Mouse (Mus musculus) neural tube, embryonic 11.5 days (tissue): ENCODE measurements around the gene Cpn1. TPM values are rescaled to one million over a fixed set of nuclear protein-coding genes. Genes with fewer than 3 reads are reported as not detected.

Experiments
- ATAC-seq: fragments of 200-750 bp; cut with Nextera tagmentation; 2 replicates; pipeline ENCODE4 v1.8.0; 2017; ENCODE audit warnings: moderate number of reproducible peaks, mild to moderate bottlenecking, moderate TSS enrichment, moderate library complexity; ENCODE audit not compliant: insufficient read depth, low FRiP score, low TSS enrichment
- DNase-seq: peaks from one replicate; pipeline ENCODE4 v3.0.0-alpha.2; 2015; ENCODE audit warnings: low spot score
- H3K27ac ChIP-seq: fragments of 300-500 bp; sonication (generic); 2 replicates; pipeline ENCODE4 v1.5.1; 2014; ENCODE audit warnings: low read depth, mild to moderate bottlenecking, low read length
- H3K27me3 ChIP-seq: fragments of 300-500 bp; sonication (generic); 2 replicates; pipeline ENCODE4 v1.6.1; 2014; ENCODE audit warnings: mild to moderate bottlenecking, low read length, mixed read lengths; ENCODE audit not compliant: control insufficient read depth, insufficient read depth
- H3K36me3 ChIP-seq: fragments of 300-500 bp; sonication (generic); 2 replicates; pipeline ENCODE4 v1.6.1; 2014; ENCODE audit warnings: mild to moderate bottlenecking, low read length, moderate library complexity, mixed read lengths; ENCODE audit not compliant: control insufficient read depth, insufficient read depth
- H3K4me1 ChIP-seq: fragments of 300-500 bp; sonication (generic); 2 replicates; pipeline ENCODE4 v1.6.1; 2014; ENCODE audit warnings: low read length, mixed read lengths; ENCODE audit not compliant: control insufficient read depth, insufficient read depth
- H3K4me2 ChIP-seq: fragments of 300-500 bp; sonication (generic); 2 replicates; pipeline ENCODE4 v1.6.1; 2014; ENCODE audit warnings: low read depth, mild to moderate bottlenecking, moderate library complexity
- H3K4me3 ChIP-seq: fragments of 300-500 bp; sonication (generic); 2 replicates; pipeline ENCODE4 v1.5.1; 2014; ENCODE audit warnings: low read depth, low read length
- H3K9ac ChIP-seq: fragments of 300-500 bp; sonication (generic); 2 replicates; pipeline ENCODE4 v1.6.1; 2014; ENCODE audit warnings: mild to moderate bottlenecking, low read length
- H3K9me3 ChIP-seq: fragments of 300-500 bp; sonication (generic); 2 replicates; pipeline ENCODE4 v1.6.1; 2016; ENCODE audit warnings: low read length; ENCODE audit not compliant: control insufficient read depth
- WGBS: fragments of 180-500 bp; shearing (Covaris S2); extraction: QIAGEN DNeasy Blood & Tissue Kit; methylation state at CpG from one replicate; pipeline ENCODE4 v1.1.7; 2014; 5-methylcytosine and 5-hydroxymethylcytosine counted together
- polyA plus RNA-seq: library from polyadenylated mRNA; unstranded; fragments of >200 nt; fragmentation: Nextera tagmentation; extraction: Ambion mirVana; gene quantifications from 2 replicates; pipeline ENCODE4 v1.2.1, GENCODE M21; 2014

Gene Cpn1
- polyA plus RNA-seq, 1 experiment from 2014 or later, result 0.12 TPM

DNA sequence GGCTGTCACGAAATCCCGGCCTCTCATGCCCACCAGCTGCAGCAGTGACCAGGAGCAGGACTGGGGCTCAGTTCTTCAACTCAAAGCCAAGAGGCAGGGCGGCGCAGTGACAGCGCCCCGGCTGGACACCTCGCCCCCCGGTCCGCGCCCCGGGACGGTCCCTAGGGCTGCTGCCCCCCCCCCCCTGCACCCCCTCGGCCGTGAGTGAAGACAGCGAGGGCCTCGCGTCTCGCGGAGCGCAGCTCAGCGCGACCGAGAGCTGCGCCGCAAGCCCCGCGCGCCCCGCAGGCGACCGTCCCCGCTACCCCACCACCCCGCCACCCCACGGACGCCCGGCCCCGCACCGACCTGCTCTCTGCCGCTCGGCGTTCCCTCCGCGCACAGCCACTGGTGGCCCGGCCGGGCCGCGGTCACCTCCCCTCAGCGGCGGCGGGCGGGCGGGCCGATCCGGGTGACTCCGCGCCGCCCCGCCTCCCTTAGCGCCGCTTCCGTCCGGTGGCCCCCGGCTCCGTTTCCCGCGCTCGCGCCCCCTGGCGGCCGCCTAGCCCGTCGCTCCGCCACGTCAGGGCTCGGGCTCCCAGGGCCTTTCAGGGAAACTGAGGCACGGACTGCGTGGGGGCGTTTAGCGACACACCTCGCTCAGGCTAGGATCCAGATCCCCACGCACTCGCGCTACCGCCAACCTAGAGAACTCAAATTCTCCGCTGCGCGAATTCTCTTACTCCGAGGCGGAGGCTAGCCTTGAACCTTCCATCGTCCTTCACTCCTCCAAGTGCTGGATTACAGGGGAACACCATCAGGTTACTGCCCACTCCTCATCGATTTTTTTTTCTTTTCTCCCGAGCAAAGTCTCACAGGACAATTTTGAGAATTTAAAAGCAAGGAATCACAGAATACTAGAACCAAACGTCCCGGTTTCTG, 46.3 kb downstream of the Cpn1 start, which contains the start of gene Dnmbp:
Gene Dnmbp, minus strand, starts transcription at position 423 of the 921 bp plus-strand sequence.
- peak within 1 kb of the TSS; percentile 65 for H3K4me2 ChIP-seq
- DNase-seq (peak; percentile 86), ATAC-seq (peak; percentile 76)
- H3K9me3 ChIP-seq, result no peaks in the 10 kb centered on the region
- no peak within 1 kb of the TSS for H3K27ac ChIP-seq
- WGBS, result 7% methylated on average over 42 of the region's 94 CpGs
- peak within 1 kb of the TSS; percentile 74 for H3K4me3 ChIP-seq
- no peaks in the 10 kb centered on the region for H3K36me3 ChIP-seq
- H3K27me3 ChIP-seq, result no peaks in the 10 kb centered on the region
- H3K9ac ChIP-seq, result peak within 1 kb of the TSS; percentile 82
- H3K4me1 ChIP-seq, result peaks cover 5% of the 10 kb centered on the region; the same call in 1 of the 2 replicates

DNA sequence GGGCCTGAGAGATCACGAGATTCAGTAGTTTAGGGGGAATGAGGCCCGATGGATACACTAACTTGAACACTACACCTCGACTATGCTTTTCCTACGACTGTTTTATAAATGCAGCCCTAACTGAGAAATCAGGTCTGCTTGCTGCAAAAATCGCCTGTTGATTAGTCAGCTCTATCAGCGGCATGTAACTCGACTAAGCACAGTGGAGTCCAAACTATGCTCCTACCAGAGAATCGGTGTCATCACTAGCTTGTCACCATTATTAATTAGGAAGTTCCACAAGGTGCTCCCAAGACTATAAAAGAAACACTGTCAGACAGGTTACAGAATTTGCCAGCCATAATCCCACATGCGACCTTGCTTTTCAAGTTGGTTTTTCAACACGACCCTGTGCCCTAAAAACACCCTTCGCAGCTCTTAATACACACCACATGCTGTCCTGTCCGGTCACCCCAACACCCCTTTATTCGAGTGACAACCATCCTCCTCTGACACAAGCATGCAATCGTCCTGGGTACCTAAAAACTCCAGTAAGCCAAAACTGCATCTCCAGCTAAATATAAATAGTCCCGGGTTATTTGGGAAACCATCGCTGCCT, 47.1 kb downstream of the Cpn1 start:
- ATAC-seq, result no peak
- H3K9me3 ChIP-seq, result no peaks in the 10 kb centered on the region
- DNase-seq, result no peak
- peaks cover 5% of the 10 kb centered on the region; the same call in 1 of the 2 replicates for H3K4me1 ChIP-seq
- H3K36me3 ChIP-seq, result no peaks in the 10 kb centered on the region
- H3K27ac ChIP-seq, result no peak overlapping the region
- H3K4me2 ChIP-seq, result peak overlapping the region; percentile 65
- WGBS, result 35% methylated on average over 16 of the region's 16 CpGs
- H3K9ac ChIP-seq, result peak overlapping the region; percentile 82
- H3K27me3 ChIP-seq, result no peaks in the 10 kb centered on the region
- peak overlapping the region; percentile 74 for H3K4me3 ChIP-seq

DNA sequence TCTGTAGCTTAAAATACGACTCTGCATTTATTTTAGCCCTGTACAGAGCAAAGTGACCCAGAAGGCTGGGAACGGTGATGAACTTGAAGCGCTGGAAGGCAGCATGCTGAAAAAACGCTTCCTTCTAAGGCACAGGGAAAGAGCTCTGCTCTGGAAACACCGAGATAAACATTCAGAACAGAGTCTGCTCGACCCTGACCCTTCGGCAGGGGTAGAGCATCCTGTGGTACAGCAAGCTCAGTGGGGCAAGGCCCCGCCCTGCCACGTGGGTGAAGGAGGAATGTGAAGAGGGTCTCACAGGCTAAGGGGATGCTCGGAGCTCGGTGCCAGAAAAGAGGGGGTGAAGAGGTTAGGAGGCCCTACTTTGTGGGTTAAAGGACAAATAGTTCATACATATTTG, 48.0 kb downstream of the Cpn1 start:
- 45% methylated on average over 11 of the region's 11 CpGs for whole genome bisulfite sequencing
- Histone ChIP-seq H3K4me3 (no peak overlapping the region; the same call in 1 of the 2 replicates), H3K27me3 (no peaks in the 10 kb centered on the region), H3K36me3 (no peaks in the 10 kb centered on the region), H3K27ac (no peak overlapping the region), H3K9me3 (no peaks in the 10 kb centered on the region), H3K4me2 (no peak overlapping the region), H3K9ac (no peak overlapping the region), H3K4me1 (peaks cover 5% of the 10 kb centered on the region; the same call in 1 of the 2 replicates)
- no peak for ATAC-seq
- no peak for DNase-seq

DNA sequence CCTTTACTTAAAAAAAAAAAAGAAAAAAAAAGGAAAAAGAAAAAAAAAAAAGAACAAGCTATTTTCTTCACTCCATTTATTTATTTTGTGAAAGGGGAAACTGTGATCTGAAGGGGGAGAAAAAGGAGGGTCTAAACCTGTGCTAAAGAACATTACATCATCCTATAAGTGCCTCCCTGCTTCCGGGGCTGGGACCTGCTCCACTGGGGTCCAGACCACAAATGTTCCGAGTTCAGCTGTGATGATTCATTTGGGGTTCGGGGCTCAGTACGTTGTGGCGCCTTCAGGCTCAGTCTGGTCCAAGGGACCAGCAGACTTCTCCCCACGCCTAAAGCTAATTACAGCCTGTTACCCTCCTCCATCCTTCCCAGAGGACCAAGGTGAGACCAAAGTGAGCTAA, 55.4 kb downstream of the Cpn1 start:
- H3K27ac ChIP-seq, result no peak overlapping the region
- H3K4me1 ChIP-seq, result peaks cover 8% of the 10 kb centered on the region
- H3K27me3 ChIP-seq, result no peaks in the 10 kb centered on the region
- 92% methylated on average over 6 of the region's 6 CpGs for WGBS
- H3K4me3 ChIP-seq, result no peak overlapping the region
- no peak for ATAC-seq
- H3K9ac ChIP-seq, result no peak overlapping the region
- no peaks in the 10 kb centered on the region for H3K9me3 ChIP-seq
- no peak for DNase-seq
- H3K4me2 ChIP-seq, result no peak overlapping the region
- H3K36me3 ChIP-seq, result no peaks in the 10 kb centered on the region

DNA sequence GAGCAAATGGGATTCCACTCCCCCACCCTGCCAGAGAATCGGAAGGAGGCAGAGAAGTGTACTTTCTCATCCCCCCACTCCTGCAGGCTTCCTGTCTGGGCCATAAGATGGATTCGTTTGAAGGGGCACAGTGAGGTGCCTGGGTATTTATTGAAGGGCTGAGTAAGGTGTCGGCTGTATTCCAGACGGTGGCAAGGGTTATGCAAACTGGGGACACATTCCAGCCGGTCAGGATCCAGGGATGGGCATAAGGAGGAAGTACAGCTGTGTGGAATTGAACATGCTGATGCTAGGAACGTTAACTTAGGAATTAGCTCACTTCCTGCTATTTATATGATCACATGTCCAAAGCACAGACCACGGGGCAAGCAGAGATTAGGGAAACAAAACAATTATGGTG, 56.0 kb downstream of the Cpn1 start:
- 37% methylated on average over 7 of the region's 7 CpGs for WGBS
- Histone ChIP-seq H3K36me3 (no peaks in the 10 kb centered on the region), H3K4me2 (no peak overlapping the region), H3K9ac (0 out of 2 replicates have a peak overlapping the region, but pooled peaks have one; percentile 18), H3K9me3 (no peaks in the 10 kb centered on the region), H3K27me3 (no peaks in the 10 kb centered on the region), H3K27ac (no peak overlapping the region), H3K4me1 (peaks cover 8% of the 10 kb centered on the region), H3K4me3 (no peak overlapping the region)
- ATAC-seq, result no peak
- DNase-seq, result no peak

DNA sequence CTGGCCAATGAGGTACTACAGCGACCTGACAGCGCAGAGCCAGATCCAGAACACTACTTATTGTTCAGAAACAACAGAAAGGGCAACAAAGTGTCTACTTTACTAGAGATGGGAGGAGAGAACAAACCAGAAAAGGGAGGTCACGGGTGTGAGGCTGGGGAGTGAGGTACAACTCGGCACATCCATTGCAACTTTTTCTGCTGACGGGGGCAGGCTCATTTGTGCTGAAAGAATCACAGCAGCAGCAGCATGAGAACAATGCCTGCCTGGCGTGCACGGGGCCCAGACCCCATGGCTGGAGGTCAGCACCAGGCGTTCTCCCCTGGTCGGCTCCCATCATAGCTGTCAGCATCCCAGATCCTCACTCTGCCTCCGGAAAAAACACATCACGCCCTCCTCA, 56.5 kb downstream of the Cpn1 start:
- H3K27ac ChIP-seq, result no peak overlapping the region
- H3K27me3 ChIP-seq, result no peaks in the 10 kb centered on the region
- no peak overlapping the region for H3K4me2 ChIP-seq
- H3K9me3 ChIP-seq, result no peaks in the 10 kb centered on the region
- H3K4me3 ChIP-seq, result no peak overlapping the region
- 0 out of 2 replicates have a peak overlapping the region, but pooled peaks have one; percentile 18 for H3K9ac ChIP-seq
- no peak for DNase-seq
- no peak for ATAC-seq
- peaks cover 8% of the 10 kb centered on the region for H3K4me1 ChIP-seq
- no peaks in the 10 kb centered on the region for H3K36me3 ChIP-seq
- WGBS, result 29% methylated on average over 11 of the region's 11 CpGs

DNA sequence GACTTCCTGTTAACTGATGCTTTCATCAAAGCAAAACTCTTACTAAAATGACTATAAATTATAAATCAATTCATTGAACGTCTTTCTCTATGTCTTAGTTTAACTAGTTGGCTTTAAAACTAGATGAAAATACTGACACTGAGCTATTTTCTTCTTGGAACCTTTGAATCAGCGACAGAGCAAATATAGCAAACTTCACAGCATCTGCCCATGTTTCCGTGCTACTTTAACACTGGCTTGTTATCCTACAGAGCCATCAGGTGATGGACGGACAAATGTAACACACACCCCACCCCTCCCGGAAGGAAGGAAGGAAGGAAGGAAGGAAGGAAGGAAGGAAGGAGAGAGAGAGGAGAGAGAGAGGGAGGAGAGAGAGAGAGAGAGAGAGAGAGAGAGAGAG, 58.4 kb downstream of the Cpn1 start:
- Histone ChIP-seq H3K4me1 (peaks cover 8% of the 10 kb centered on the region), H3K27ac (no peak overlapping the region), H3K36me3 (no peaks in the 10 kb centered on the region), H3K27me3 (no peaks in the 10 kb centered on the region), H3K4me2 (no peak overlapping the region), H3K9me3 (no peaks in the 10 kb centered on the region), H3K9ac (no peak overlapping the region), H3K4me3 (no peak overlapping the region)
- DNase-seq, result no peak
- no peak for ATAC-seq
- WGBS, result 77% methylated on average over 5 of the region's 5 CpGs

DNA sequence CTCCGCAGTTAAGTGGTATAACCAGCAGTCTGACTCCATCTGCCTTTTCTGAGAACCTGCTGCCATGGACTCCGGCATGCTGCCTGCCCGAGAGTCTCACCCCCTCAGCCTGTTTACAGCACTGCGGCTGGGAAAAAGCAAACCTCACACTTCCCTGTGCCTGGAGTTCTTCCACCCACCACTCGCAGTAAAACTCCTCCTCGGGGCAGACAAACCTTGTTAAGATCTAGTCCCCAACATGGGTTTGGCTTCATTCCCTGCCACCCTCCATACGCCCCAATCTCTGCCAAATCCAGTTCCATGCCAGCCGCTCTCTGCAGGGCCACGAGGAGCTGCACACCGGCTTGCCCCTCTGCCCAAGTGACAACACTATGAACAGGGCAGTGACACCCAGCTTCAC, 59.3 kb downstream of the Cpn1 start:
- Histone ChIP-seq H3K4me2 (no peak overlapping the region), H3K9me3 (no peaks in the 10 kb centered on the region), H3K4me3 (no peak overlapping the region), H3K27ac (no peak overlapping the region), H3K9ac (no peak overlapping the region), H3K4me1 (peaks cover 8% of the 10 kb centered on the region), H3K36me3 (no peaks in the 10 kb centered on the region), H3K27me3 (no peaks in the 10 kb centered on the region)
- DNase-seq (no peak), ATAC-seq (no peak)
- WGBS, result 64% methylated on average over 10 of the region's 10 CpGs
